Mouse (Mus musculus) megakaryocyte, embryonic 14.5 days (primary cell): ENCODE data around the gene Slc25a36.

Experiments
- FLI1 ChIP-seq: IDR thresholded peaks from 2 replicates; pipeline ENCODE4 v1.6.1; 2012; ENCODE audit warnings: low read length, inconsistent platforms, mixed read lengths
- GATA1 ChIP-seq: IDR thresholded peaks from 3 replicates; pipeline ENCODE4 v1.6.1; 2012; ENCODE audit warnings: mixed read lengths, low read length, inconsistent platforms, borderline replicate concordance

- TF ChIP-seq GATA1 (no peak), FLI1 (no peak)
These were observed 47.5 kb upstream of the Slc25a36 start for GRCm38 (mm10) chr9:97158412-97158811.
